Comparison of ENCODE assay signal across 8 mouse cellular contexts in genomic region chr15:83149196-83150072, GRCm38 (mm10). TPM values are rescaled to one million over a fixed set of nuclear protein-coding genes. Genes with fewer than 3 reads are reported as not detected.
DNase-seq lines count a peak whose midpoint lies in the region; ATAC-seq and TF ChIP-seq lines count a peak whose summit lies in the region.

TSS of gene Poldip3 (minus strand) at chr15:83149384.

- peak; percentile 100 for TF ChIP-seq POLR2A in ES-Bruce4 (IDR thresholded peaks at IDR 0.05; ENCODE audit: insufficient read depth, low read length)

- H3K27me3 ChIP-seq in ES-Bruce4 (ENCODE audit: control insufficient read depth, insufficient read depth, low read length, poor library complexity, severe bottlenecking): no peaks in the 10 kb centered on the region
- no peaks in the 10 kb centered on the region for H3K27me3 ChIP-seq in forebrain, embryonic 14.5 days (replicated peaks; ENCODE audit: control insufficient read depth, insufficient read depth, low read length)
- no peaks in the 10 kb centered on the region for H3K27me3 ChIP-seq in neural tube, embryonic 15.5 days (replicated peaks)

- peaks cover 12% of the 10 kb centered on the region for H3K36me3 ChIP-seq in ES-Bruce4 (ENCODE audit: control insufficient read depth, insufficient read depth, low read length, poor library complexity, severe bottlenecking)
- peaks cover 23% of the 10 kb centered on the region for H3K36me3 ChIP-seq in forebrain, embryonic 14.5 days (ENCODE audit: control insufficient read depth, insufficient read depth, low read length)
- peaks cover 22% of the 10 kb centered on the region for H3K36me3 ChIP-seq in neural tube, embryonic 15.5 days

- H3K9ac ChIP-seq in ES-Bruce4 (ENCODE audit: low read depth, poor library complexity, severe bottlenecking): peak within 1 kb of the TSS; percentile 94
- H3K9ac ChIP-seq in forebrain, embryonic 14.5 days (ENCODE audit: low read length): peak within 1 kb of the TSS; percentile 97
- H3K9ac ChIP-seq in neural tube, embryonic 15.5 days (replicated peaks): peak within 1 kb of the TSS; percentile 95

- TF ChIP-seq EP300 in ES-Bruce4 (IDR thresholded peaks at IDR 0.05; ENCODE audit: insufficient read depth, low read depth, low read length): no peak

- no peak for TF ChIP-seq CTCF in ES-Bruce4 (IDR thresholded peaks at IDR 0.05; ENCODE audit: low read depth, low read length)

- H3K4me3 ChIP-seq in ES-Bruce4 (ENCODE audit: low read depth, low read length): peak within 1 kb of the TSS; percentile 99
- peak within 1 kb of the TSS; percentile 89 for H3K4me3 ChIP-seq in forebrain, embryonic 14.5 days (ENCODE audit: low read depth, low read length)
- H3K4me3 ChIP-seq in neural tube, embryonic 15.5 days (replicated peaks): peak within 1 kb of the TSS; percentile 85

- DNase-seq in forebrain, embryonic 14.5 days (ENCODE audit: low spot score): peak; percentile 99
- peak; percentile 96 to 98 for DNase-seq in heart, postnatal 14 days
- peak; percentile 99 for DNase-seq in layer of hippocampus, adult 11-12 months (ENCODE audit: low spot score)
- DNase-seq in lung, adult 18-20 months: peak; percentile 98
- DNase-seq in testis, postnatal 14 days (ENCODE audit: low spot score): peak; percentile 98

- under 1% methylated on average over 56 of the region's 56 CpGs for WGBS in forebrain, embryonic 14.5 days
- WGBS in neural tube, embryonic 15.5 days: under 1% methylated on average over 56 of the region's 56 CpGs

- no peaks in the 10 kb centered on the region for H3K4me1 ChIP-seq in ES-Bruce4 (ENCODE audit: control insufficient read depth, insufficient read depth, low read length)
- H3K4me1 ChIP-seq in forebrain, embryonic 14.5 days (ENCODE audit: control insufficient read depth, insufficient read depth, low read length): peaks cover 10% of the 10 kb centered on the region
- peaks cover 29% of the 10 kb centered on the region for H3K4me1 ChIP-seq in neural tube, embryonic 15.5 days

- intact Hi-C loops in heart, postnatal 14 days (cut with DNase I): no loop called here

- peak within 1 kb of the TSS; percentile 77 for H3K4me2 ChIP-seq in forebrain, embryonic 14.5 days (ENCODE audit: low read length)
- H3K4me2 ChIP-seq in neural tube, embryonic 15.5 days: peak within 1 kb of the TSS; percentile 85

- H3K27ac ChIP-seq in ES-Bruce4 (ENCODE audit: insufficient read depth, low read length): peak within 1 kb of the TSS; percentile 96
- peak within 1 kb of the TSS; percentile 97 for H3K27ac ChIP-seq in forebrain, embryonic 14.5 days (ENCODE audit: low read depth, low read length)
- H3K27ac ChIP-seq in neural tube, embryonic 15.5 days (replicated peaks): peak within 1 kb of the TSS; percentile 99

- peak; percentile 93 for ATAC-seq in cerebellum, adult (ENCODE audit: insufficient number of reproducible peaks, low FRiP score, low TSS enrichment)
- peak; percentile 94 for ATAC-seq in forebrain, embryonic 14.5 days
- ATAC-seq in neural tube, embryonic 15.5 days (ENCODE audit: low FRiP score): peak; percentile 93

- H3K9me3 ChIP-seq in ES-Bruce4 (replicated peaks; ENCODE audit: control insufficient read depth, insufficient read depth, low read length, poor library complexity, severe bottlenecking): no peaks in the 10 kb centered on the region
- H3K9me3 ChIP-seq in forebrain, embryonic 14.5 days (replicated peaks; ENCODE audit: control insufficient read depth, low read length): no peaks in the 10 kb centered on the region
- H3K9me3 ChIP-seq in neural tube, embryonic 15.5 days (replicated peaks): no peaks in the 10 kb centered on the region

RNA-seq across cellular contexts. Expression of gene Poldip3, which starts in this region (rescaled TPM):
- 97.9 and 113 TPM in 2 replicates for polyA plus RNA-seq in ES-Bruce4 (2011; ENCODE audit: insufficient read depth, insufficient read length, low read depth, missing spikeins)
- 158 and 167 TPM in 2 replicates for polyA plus RNA-seq in forebrain, embryonic 14.5 days (2014; fragmentation: Nextera tagmentation; extraction: Ambion mirVana)
- total RNA-seq in heart, postnatal 14 days (2021): 10 to 100 TPM; 34.4 to 41.1 TPM
- 127 and 134 TPM in 2 replicates for polyA plus RNA-seq in neural tube, embryonic 15.5 days (2015; fragmentation: Nextera tagmentation; extraction: Ambion mirVana)

Comparison
In these comparisons a context has a peak if more than half of its experiments do, and no peak if none do; other contexts are left out.
1. Peak in every context shown above with its lines: DNase-seq, ATAC-seq, H3K4me3 ChIP-seq and H3K27ac ChIP-seq.